Mouse (Mus musculus): ENCODE results near the gene Cd274. TPM values are rescaled to one million over a fixed set of nuclear protein-coding genes. Genes with fewer than 3 reads are reported as not detected.

Gene Cd274
- total RNA-seq, 4 experiments from 2014 or later = 1.1 to 4.6 (median 3.2) TPM

GRCm38 (mm10) chr19:29422796-29423195 is 55.5 kb downstream of the Cd274 start:
- DNase-seq (ENCODE audit: low spot score in 2 of 2) = no peak

- DNase-seq (ENCODE audit: low spot score in 2 of 2) = no peak
Measured at GRCm38 (mm10) chr19:29430516-29430915, 63.3 kb downstream of the Cd274 start.

GRCm38 (mm10) chr19:29430953-29431352 is 63.7 kb downstream of the Cd274 start:
- DNase-seq (ENCODE audit: low spot score in 2 of 2) = no peak

GRCm38 (mm10) chr19:29436793-29437479 is 69.7 kb downstream of the Cd274 start:
- no peak for DNase-seq (ENCODE audit: low spot score in 2 of 2)

Other genes with a start within 250 kb of the Cd274 start
- 10 to 100 TPM; 30.1 to 33.5 (median 31.4) TPM for gene Jak2, start 115.6 kb upstream of the Cd274 start, total RNA-seq (2022)
- gene Insl6, start 42.1 kb upstream of the Cd274 start, total RNA-seq (2022) = 1 to 10 TPM in 1 of 4 experiments, under 1 TPM in 2, not detected in 1; 0.94 to 1.3 (median 0.97) TPM
- gene Rln1, start 32.8 kb upstream of the Cd274 start, total RNA-seq (2022) = 1 to 10 TPM; 1.3 to 2.4 (median 1.8) TPM
- gene Plgrkt, start 65 bp upstream of the Cd274 start, total RNA-seq (2022) = 10 to 100 TPM; 33.5 to 36.8 (median 34.8) TPM
- gene Pdcd1lg2, start 43.5 kb downstream of the Cd274 start, total RNA-seq (2022) = under 1 TPM in 2 of 4 experiments, not detected in 2; 0.27 to 0.37 TPM
- gene Ric1, start 154.8 kb downstream of the Cd274 start, total RNA-seq (2022) = 10 to 100 TPM; 35.9 to 48.6 (median 44.7) TPM